Mouse (Mus musculus): ENCODE results near the gene Inca1.
A peak's percentile ranks its signal among the peaks of the same experiment; 100 is the strongest.

The Inca1 gene

DNA sequence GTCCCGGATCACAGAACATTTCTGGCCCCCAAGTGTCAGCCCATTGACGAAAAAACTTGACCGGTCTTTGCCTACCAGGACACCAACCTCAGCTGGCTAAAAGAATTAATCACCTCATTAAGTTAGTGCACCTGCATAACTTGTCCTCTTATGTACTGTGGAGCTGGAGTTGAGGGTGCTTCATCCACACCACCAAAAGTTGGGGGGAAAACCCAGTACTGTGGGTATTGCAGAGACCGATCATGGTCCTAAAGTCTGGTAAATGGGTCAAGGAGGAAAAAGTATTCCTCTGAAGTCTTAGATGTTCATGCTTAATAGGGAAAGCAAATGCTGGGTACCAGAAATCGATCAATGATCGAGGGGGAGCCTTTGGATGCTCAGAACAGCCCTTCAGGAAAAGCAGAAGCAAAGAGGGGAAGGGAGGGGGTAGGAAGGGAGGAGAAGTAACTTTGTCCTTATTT, 47.0 kb downstream of the Inca1 start:
- DNase-seq (ENCODE audit: low read depth): no peak

DNA sequence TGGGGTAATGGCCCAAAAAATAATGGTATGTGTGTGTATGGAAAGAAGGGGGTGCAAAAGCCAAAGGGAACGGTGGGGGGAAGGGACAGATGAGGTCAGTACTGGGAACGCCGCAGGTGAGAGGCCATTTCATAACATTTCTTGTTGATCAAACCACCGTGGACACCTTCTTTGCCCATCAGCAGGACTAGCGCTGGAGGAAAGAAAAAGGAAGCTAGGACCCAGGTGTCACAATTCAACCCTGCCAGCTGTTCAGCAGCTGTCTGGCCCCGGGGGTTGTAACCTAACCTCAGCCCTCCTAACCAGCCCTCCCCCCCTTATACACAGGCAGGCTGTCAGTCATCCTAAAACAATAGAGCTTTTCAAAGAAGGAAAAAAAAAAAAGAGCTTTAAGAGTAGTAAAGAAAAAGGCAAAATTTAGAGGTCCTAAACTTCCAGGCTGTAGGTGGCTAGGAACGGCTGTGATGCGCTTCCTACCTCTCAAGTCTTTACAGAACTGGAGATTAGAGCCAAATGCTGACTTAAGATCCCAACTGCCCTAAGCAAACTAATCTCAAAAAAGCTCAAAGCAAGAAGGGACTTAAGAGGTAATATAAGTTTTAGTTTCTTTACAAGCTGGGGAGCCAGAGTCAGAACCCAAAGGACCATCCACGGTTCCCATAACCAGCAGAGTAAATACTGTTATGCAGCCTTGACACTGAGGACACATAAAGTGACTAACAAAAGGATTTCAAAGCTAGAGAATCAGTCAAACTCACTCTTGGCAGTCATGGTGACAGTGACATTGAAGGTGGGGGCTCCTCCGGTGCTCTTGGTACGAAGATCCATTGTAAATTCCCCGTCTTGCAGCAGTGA, 47.7 kb downstream of the Inca1 start:
- DNase-seq (ENCODE audit: low read depth): peak; percentile 62

DNA sequence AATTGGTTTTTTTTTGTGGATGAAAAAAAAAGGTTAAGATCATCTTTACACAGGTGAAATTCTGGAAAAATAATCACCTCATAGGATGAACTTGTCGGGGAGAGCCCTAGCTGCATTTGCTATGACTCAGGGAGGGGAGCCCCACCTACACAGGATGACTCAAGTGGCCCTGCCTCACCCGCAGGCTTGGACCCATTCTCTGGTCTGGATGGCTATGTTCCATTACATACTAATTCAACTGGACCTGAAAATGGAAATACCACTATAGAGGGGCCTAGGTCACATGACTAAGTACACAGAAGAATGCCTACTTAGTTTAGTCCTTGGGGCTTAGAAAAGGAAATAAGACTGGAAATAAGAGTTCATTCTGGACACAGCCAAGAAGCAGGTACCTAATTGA, 48.6 kb downstream of the Inca1 start:
- DNase-seq (ENCODE audit: low read depth): peak; percentile 72

DNA sequence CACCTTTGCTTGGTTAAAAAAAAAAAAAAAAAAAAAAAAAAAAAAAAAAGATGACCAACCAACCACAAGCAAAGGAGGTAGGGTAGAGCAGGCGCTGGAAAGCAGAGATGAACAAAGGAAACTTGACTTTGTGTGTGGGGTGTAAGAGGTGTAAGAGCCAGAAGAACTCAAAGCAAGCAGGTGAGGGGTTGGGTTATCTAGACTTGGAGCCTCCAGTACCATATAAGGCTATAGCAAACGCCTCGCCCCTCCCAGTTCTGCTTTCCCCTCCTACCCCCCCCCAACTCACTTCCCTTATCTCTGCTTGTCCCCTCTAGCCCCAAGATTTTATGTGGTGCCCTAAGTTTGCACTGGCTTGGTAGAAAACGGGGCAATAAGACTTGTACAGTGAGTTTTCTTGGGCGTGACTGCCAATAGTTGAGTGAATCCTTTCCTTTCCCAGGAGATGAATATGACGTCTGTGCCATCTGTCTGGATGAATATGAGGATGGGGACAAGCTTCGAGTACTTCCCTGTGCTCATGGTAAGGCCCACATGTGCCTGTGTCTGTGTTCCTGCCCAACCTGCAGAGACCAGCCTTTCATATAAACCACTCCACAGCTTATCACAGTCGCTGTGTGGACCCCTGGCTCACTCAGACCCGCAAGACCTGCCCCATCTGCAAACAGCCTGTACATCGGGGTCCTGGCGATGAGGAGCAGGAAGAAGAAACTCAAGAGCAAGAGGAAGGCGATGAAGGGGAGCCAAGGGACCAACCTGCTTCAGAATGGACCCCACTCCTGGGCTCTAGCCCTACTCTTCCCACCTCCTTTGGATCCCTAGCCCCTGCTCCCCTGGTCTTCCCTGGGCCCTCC, 49.4 kb downstream of the Inca1 start:
- DNase-seq (ENCODE audit: low read depth): peak; percentile 88

DNA sequence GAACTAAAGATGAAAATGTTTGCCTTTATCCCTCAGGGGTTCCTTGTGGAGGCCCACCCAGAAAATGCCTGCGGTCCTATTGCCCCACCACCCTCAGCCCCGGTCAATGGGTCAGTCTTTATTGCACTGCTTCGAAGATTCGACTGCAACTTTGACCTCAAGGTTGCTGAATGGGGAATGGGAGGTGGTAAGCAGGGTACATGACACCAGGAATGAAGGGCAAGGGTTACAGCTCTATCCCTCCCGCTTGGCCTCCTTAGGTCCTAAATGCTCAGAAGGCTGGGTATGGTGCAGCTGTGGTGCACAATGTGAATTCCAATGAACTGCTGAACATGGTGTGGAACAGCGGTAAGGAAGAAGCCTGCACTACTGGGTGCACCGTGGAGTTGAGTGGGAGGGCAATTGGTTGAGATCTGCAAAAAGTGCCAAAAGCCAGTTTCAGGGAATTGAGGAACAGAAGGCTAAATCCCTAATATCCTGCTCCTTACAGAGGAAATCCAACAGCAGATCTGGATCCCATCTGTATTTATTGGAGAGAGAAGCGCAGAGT, 50.7 kb downstream of the Inca1 start:
- DNase-seq (ENCODE audit: low read depth): peak; percentile 47

DNA sequence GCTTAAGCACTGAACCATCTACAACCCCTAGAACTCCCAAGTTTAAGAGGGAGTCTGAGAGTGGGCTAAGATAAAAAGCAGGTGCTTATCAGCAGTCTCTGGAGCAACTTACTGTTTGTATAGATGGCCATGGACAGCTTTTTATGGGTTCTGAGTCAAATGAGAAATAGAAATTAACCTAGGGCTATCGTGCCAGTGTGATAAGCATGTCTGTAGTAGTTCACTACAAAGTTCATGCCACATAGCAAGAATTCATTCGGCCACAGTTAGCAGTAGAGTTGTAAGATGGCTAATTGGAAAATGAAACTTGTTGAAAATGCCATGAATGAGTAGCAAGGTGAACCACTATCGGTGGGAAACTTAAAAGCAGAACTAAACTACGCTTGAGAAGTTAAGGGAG, 51.4 kb downstream of the Inca1 start:
- peak; percentile 77 for DNase-seq (ENCODE audit: low read depth)

DNA sequence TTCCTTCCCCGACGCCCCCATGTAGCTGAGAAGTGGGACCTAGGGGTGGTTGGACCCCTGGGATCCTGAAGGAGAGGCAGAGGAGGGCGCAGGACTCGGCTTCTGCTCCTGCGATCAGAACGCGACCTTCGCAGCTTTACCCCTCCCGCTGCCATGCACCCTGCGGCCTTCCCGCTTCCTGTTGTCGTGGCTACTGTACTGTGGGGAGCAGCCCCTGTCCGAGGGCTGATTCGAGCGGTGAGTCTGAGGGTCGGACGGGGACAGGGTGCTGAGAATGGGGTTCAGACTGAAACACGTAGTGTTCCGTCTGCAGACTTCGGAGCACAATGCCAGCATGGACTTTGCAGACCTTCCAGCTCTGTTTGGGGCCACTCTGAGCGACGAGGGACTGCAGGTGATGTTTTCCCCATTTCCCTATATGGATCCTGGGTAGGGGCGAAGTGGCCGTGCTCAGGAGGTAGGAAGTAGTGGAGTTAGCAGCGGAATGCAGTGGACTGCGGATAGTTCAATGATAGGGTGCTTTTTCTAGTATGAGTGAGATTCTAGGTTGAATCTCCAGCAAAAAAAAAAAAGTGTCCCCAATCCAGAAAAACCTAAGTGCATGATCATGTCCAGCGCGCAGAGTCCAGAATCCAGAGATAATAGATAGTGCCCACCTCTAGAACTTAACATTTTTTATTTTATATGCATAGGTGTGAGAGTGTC, 52.1 kb downstream of the Inca1 start:
- DNase-seq (ENCODE audit: low read depth): no peak

DNA sequence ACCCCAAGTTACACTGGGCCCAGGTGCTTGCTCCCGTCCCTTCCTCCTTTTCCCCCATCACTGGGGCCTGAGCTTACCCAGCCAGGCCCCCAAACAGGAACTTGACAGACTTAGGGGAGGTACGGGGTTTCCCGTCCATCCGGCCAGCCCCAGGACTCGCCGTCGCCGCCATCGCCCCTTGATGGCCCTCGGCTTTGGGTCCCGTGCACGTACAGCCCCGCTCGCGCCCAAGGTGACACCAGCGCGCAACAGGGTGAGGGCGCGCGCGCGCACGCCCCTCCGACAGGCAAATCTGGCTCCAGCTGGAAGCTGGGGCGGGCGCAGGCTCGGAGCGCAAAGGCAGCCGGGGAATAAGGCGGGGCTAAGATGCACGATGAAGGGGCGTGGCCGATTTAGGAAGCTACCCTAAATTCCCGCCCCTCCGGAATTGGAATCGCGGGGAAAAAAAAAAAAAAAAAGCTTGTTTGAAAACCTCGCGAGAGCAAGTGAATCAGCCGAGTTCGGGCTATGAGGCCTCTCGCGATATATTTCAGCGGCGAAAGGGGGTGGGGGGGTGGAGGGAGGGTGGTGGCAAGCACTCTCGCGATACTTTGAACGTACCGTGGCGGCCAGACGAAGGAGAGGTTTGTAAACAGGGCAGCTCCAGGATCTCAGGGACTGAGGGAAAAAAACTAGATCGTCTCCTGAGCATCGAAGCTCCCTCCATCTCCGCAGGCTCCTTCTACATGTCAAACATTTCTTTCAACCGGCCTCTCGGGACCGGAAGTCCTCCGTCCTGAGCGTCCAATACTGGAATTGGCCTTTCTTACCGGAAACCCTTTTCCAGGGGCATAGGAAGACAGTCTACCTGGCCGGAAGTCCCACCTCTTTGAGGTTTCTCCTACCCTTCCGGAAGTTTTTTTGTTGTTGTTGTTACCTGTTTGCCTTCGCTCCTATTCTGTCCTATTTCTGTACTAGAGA, 53.0 kb downstream of the Inca1 start, which contains the start of the genes Rnf167 and Slc25a11:
Rnf167 (plus strand) TSS at position 545 of the 960 bp plus-strand sequence.
Slc25a11 (minus strand) TSS at position 789 of the 960 bp plus-strand sequence.
- peak; percentile 100 for DNase-seq (ENCODE audit: low read depth)

DNA sequence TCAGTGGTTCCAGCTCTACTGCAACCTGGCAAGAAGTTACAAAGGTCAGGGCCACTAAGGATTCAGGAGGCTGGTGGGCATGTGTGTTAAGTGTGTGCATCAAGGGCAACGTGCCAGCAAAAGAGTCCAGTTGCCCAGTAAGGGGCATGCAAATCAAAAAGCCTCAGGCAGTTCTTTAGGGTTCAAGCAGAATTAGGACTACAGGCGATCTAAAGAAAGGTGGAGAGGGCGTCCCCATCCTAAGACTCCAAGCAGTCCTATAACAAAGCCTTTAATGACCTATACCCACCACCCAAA, 53.7 kb downstream of the Inca1 start:
- no peak for DNase-seq (ENCODE audit: low read depth)

DNA sequence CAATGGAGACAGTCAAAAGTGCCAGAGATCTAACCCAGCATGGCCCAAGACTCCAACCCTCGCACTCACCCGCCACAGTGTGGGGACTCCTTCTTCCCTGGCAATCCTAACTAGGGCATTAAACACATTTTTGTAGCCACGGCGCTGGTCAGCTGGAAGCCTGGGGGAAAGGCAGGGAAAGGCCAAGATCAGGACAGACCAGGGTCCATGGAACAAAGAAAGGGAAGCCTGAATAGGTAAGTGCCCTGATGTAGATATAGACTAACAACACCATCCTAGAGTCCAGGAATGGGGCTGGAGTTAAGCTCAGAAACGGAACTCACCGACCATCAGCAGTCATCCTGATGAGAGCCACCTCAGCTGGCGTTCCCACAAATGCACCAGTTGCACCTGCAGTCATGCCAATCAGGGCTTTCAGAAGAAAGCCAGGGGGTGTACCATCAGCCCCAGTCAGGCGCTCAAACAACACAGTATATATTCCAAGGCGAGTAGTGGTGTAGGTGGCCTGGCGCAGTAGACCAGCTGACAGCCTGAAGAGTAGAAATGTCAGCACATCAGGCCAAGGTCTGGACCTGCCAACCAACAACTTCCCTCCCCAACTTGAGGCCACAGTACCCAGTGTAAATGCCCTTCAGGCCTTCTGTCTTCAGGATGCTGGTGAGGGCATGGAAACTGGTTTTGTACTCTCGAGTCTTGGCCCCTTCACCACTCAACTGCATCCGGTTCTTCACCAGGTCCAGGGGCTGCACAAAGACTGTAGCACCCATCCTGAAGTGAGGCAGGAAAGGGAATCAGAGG, 54.3 kb downstream of the Inca1 start:
- no peak for DNase-seq (ENCODE audit: low read depth)

DNA sequence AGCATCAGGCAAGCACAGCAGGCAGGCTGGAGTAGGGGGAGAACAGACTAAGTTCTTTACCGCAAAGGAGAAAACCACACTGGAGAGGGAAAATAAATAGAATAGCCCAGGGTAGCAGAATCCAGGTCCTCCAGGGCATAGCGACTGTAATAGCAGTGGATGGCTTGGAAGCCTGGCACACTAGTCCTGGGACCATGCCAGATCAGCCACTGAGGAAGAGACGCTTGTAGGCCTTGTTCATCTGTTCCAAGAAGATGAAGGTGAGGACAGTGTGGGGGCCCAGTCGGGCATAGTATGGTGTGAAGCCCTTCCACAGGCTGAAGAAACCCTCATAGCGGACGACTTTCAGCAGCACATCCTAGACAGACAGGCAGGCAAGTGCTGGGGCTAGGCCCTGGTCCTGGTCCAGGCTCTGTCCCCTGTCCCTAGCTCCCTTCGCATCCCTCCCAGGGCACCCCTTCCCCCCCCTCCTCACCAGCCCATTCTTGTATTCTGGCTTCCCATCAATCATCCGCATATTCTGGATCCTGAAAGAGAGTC, 55.3 kb downstream of the Inca1 start:
- DNase-seq (ENCODE audit: low read depth): no peak

DNA sequence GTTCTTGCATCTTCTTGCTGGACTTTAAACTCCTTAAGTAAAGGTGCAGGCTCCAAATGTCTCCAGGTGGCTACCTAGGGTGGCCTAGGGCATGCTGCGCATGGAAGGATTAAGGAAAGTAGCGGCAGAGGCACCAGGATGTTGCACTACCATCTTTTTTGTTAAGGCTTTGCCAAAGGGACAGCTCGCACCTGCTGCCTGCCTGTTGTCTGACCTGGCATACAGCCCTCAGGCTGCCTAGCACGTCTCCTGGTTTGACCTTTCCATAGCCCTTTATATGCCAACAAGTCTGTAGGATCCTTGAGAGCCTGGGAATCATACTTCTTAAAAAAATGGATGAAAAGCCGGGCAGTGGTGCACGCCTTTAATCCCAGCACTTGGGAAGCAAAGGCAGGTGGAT, 56.9 kb downstream of the Inca1 start:
- no peak for DNase-seq (ENCODE audit: low read depth)

DNA sequence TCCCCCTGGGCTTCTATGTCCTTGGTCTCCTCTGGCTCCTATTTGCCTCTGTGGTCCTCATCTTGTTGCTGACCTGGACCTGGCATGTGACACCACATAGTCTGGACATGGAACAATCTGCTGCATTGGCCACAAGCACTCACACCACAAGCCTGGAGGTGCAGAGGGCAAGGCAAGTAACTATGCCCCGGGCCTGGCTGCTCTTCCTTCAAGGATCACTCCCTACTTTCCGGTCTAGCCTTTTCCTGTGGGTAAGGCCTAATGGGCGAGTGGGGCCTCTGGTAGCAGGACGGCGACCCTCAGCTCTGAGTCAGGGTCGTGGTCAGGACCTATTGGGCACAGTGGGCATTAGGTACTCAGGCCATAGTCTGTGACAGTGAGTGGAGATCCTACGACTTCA, 58.7 kb downstream of the Inca1 start:
- no peak for DNase-seq (ENCODE audit: low read depth)

DNA sequence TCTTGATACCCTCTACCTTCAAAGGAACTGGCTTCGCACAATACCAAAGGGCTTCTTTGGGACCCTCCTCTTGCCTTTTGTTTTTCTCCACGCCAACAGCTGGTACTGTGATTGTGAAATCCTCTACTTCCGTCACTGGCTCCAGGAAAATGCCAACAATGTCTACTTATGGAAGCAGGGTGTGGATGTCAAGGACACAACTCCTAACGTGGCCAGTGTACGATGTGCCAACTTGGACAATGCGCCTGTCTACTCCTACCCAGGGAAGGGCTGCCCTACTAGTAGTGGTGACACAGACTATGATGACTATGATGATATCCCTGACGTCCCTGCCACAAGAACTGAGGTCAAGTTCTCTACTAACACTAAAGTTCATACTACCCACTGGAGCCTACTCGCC, 60.0 kb downstream of the Inca1 start:
- DNase-seq (ENCODE audit: low read depth): no peak

DNA sequence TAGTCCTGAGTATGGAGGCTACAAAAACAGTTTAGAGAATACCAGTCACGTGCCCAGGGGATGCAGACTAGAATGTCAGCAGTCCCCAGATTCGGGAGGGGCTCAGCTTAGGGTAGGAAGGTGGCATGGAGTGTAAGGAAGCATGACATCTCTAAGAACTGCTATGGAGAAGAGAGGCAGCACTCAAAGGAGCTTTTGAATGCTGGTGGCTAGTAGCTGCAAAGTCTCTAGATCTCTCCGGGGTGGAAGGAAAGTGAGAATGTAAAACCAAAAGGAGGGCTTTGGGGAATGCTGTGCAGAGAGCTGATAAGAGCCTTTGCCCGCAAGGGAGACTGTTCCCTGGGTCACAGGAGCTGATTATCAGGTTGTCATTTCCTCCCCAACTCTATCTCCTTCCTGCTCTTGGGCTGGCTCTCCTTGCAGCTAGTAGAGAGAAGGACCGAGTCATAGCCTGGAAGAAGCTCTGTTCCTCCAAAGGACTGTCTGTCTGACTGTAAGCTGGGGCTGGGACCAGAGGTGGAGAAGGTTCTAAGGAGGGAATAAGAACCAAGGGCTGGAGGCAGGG, 61.2 kb downstream of the Inca1 start, which contains the start of gene Gp1ba:
Gp1ba (plus strand) TSS at position 409 of the 565 bp plus-strand sequence.
- DNase-seq (ENCODE audit: low read depth): no peak

Measured in induced T-regulatory cell, adult 2 months (primary cell).